Mouse (Mus musculus) heart, embryonic 16.5 days (tissue): ENCODE measurements around the gene Ddi2. TPM values are rescaled to one million over a fixed set of nuclear protein-coding genes. Genes with fewer than 3 reads are reported as not detected.

Source experiments
- ATAC-seq: fragments of 200-750 bp; cut with Nextera tagmentation; replicated peaks from 2 replicates; pipeline ENCODE4 v1.8.0; 2017; ENCODE audit warnings: moderate number of reproducible peaks; ENCODE audit not compliant: insufficient read depth, low FRiP score; ENCODE audit errors: extremely low read depth
- H3K27ac ChIP-seq: fragments of 300-500 bp; sonication (generic); 2 replicates; pipeline ENCODE4 v1.5.1; 2014; ENCODE audit warnings: mild to moderate bottlenecking, low read length, control low read depth, moderate library complexity
- H3K27me3 ChIP-seq: fragments of 300-500 bp; sonication (generic); 2 replicates; pipeline ENCODE4 v1.6.1; 2014; ENCODE audit warnings: low read length, mixed read lengths; ENCODE audit not compliant: control insufficient read depth, insufficient read depth
- H3K36me3 ChIP-seq: fragments of 300-500 bp; sonication (generic); 2 replicates; pipeline ENCODE4 v1.6.1; 2014; ENCODE audit not compliant: control insufficient read depth, insufficient read depth
- H3K4me1 ChIP-seq: fragments of 300-500 bp; sonication (generic); 2 replicates; pipeline ENCODE4 v1.6.1; 2014; ENCODE audit warnings: low read length, mixed read lengths; ENCODE audit not compliant: control insufficient read depth, insufficient read depth
- H3K4me2 ChIP-seq: fragments of 300-500 bp; sonication (generic); 2 replicates; pipeline ENCODE4 v1.6.1; 2014; ENCODE audit warnings: low read depth, mild to moderate bottlenecking, control low read depth, low read length
- H3K4me3 ChIP-seq: fragments of 300-500 bp; sonication (generic); 2 replicates; pipeline ENCODE4 v1.5.1; 2014; ENCODE audit warnings: mild to moderate bottlenecking, control low read depth, low read length
- H3K9ac ChIP-seq: fragments of 300-500 bp; sonication (generic); 2 replicates; pipeline ENCODE4 v1.6.1; 2014; ENCODE audit warnings: low read length, control low read depth
- H3K9me3 ChIP-seq: fragments of 300-500 bp; sonication (generic); replicated peaks from 2 replicates; pipeline ENCODE4 v1.6.1; 2016; ENCODE audit warnings: low read length; ENCODE audit not compliant: control insufficient read depth
- WGBS: fragments of 180-500 bp; shearing (Covaris S2); extraction: QIAGEN DNeasy Blood & Tissue Kit; methylation state at CpG from one replicate; pipeline ENCODE4 v1.1.7; 2014; 5-methylcytosine and 5-hydroxymethylcytosine counted together
- polyA plus RNA-seq: library from polyadenylated mRNA; unstranded; fragments of >200 nt; fragmentation: Nextera tagmentation; extraction: Ambion mirVana; gene quantifications from 2 replicates; pipeline ENCODE4 v1.2.1, GENCODE M21; 2015

Ddi2 gene
- polyA plus RNA-seq, 1 experiment from 2014 or later = 14.1 TPM

GRCm38 (mm10) chr4:141632111-141632873 is 90.9 kb downstream of the Ddi2 start:
- ATAC-seq = no peak
- Histone ChIP-seq H3K27me3 (no peaks in the 10 kb centered on the region), H3K9ac (no peak overlapping the region), H3K36me3 (peaks cover 69% of the 10 kb centered on the region), H3K4me3 (no peak overlapping the region), H3K27ac (no peak overlapping the region), H3K9me3 (0 out of 2 replicates have a peak, but pooled peaks cover 2% of the 10 kb centered on the region), H3K4me1 (peaks cover 5% of the 10 kb centered on the region; the same call in 1 of the 2 replicates), H3K4me2 (no peak overlapping the region)
- WGBS = 81% methylated on average over 21 of the region's 21 CpGs

DNA sequence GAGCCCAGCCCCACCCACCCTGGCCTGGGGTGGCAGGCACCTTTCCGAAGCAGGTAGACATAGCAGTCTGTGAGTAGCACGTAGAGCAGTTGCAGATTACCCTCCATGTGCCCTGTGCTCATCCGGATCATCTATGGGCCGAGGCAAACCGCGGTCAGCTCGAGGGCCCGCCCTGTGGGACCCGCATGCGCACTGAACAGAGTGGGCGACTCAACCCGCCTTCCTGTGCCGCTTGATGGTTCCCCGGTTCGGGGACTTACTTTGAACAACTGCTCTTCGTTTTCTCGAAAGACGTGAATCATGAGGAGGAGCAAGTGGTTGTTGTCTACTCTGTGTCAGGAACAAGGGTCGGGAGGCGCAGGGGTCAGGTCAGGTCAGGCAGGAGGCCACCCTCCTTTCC is 92.0 kb downstream of the Ddi2 start:
- Histone ChIP-seq H3K9me3 (0 out of 2 replicates have a peak, but pooled peaks cover 2% of the 10 kb centered on the region), H3K27ac (no peak overlapping the region), H3K4me3 (no peak overlapping the region), H3K27me3 (no peaks in the 10 kb centered on the region), H3K36me3 (peaks cover 68% of the 10 kb centered on the region), H3K9ac (no peak overlapping the region), H3K4me1 (peaks cover 5% of the 10 kb centered on the region; the same call in 1 of the 2 replicates), H3K4me2 (no peak overlapping the region)
- ATAC-seq = no peak
- WGBS = 94% methylated on average over 20 of the region's 20 CpGs

DNA sequence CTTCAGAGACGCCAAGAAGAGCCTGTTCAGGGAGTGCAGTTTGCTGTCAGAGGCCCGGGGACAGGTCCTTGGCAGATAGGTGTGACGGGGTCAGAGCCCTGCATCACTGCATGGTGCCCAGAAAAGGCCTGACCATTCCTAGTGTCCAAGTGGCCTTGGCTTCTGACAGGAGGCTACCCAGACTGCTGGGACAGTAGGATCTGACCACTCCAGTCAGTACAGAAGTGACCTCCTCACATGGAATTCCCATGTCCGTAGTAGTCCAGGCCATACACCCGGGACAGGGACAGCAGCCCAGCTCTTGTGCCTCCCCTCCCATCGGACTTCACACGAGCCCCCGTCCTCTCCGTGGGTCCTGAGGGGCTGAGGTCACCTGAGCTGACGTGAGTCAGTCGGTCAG is 93.2 kb downstream of the Ddi2 start:
- 93% methylated on average over 11 of the region's 11 CpGs for WGBS
- no peak for ATAC-seq
- Histone ChIP-seq H3K9ac (no peak overlapping the region), H3K36me3 (peaks cover 69% of the 10 kb centered on the region), H3K4me3 (no peak overlapping the region), H3K27me3 (no peaks in the 10 kb centered on the region), H3K4me2 (no peak overlapping the region), H3K4me1 (peaks cover 9% of the 10 kb centered on the region; the same call in 1 of the 2 replicates), H3K27ac (no peak overlapping the region), H3K9me3 (0 out of 2 replicates have a peak, but pooled peaks cover 2% of the 10 kb centered on the region)

- no peak overlapping the region for H3K9ac ChIP-seq
- H3K4me3 ChIP-seq = no peak overlapping the region
- no peak for ATAC-seq
- peaks cover 65% of the 10 kb centered on the region for H3K36me3 ChIP-seq
- H3K4me2 ChIP-seq = no peak overlapping the region
- H3K27me3 ChIP-seq = no peaks in the 10 kb centered on the region
- H3K9me3 ChIP-seq = 0 out of 2 replicates have a peak, but pooled peaks cover 2% of the 10 kb centered on the region
- H3K4me1 ChIP-seq = peaks cover 16% of the 10 kb centered on the region
- H3K27ac ChIP-seq = no peak overlapping the region
- 75% methylated on average over 14 of the region's 14 CpGs for WGBS
These were observed 94.6 kb downstream of the Ddi2 start for GRCm38 (mm10) chr4:141628661-141629060.

Other genes starting within 250 kb of the Ddi2 start
- gene Spen, start 184.8 kb downstream of the Ddi2 start, polyA plus RNA-seq = 5.2 and 7.1 TPM in 2 replicates
- 46.9 and 49.7 TPM in 2 replicates for gene Fblim1, start 117.3 kb downstream of the Ddi2 start, polyA plus RNA-seq
- gene Tmem82, start 104.8 kb downstream of the Ddi2 start, polyA plus RNA-seq = 1.1 and 1.7 TPM in 2 replicates
- gene Slc25a34, start 99.6 kb downstream of the Ddi2 start, polyA plus RNA-seq = 1.3 TPM in 2 replicates
- 4.9 and 6.2 TPM in 2 replicates for gene Plekhm2, start 58.5 kb downstream of the Ddi2 start, polyA plus RNA-seq
- gene Rsc1a1, start 37.8 kb downstream of the Ddi2 start, polyA plus RNA-seq = 0.21 TPM in 1 of 2 replicates, not detected in the other
- gene Agmat, start 23.3 kb upstream of the Ddi2 start, polyA plus RNA-seq = 0.71 and 1.2 TPM in 2 replicates
- gene Dnajc16, start 67.5 kb upstream of the Ddi2 start, polyA plus RNA-seq = 4.4 and 4.5 TPM in 2 replicates
- 17.1 and 19.3 TPM in 2 replicates for gene Casp9, start 70.2 kb upstream of the Ddi2 start, polyA plus RNA-seq
- gene Cela2a, start 102.7 kb upstream of the Ddi2 start, polyA plus RNA-seq = 0.63 TPM in 1 of 2 replicates, not detected in the other
- gene Ctrc, start 122.9 kb upstream of the Ddi2 start, polyA plus RNA-seq = not detected in 2 replicates
- gene Efhd2, start 151.5 kb upstream of the Ddi2 start, polyA plus RNA-seq = 79.2 and 80.4 TPM in 2 replicates